Mouse (Mus musculus): ENCODE results near the gene Idh2.
A peak's percentile ranks its signal among the peaks of the same experiment; 100 is the strongest.

Idh2 gene

GRCm38 (mm10) chr7:80062083-80062826 lies 52.9 kb downstream of the Idh2 start:
- no peak for TF ChIP-seq GATA4 (IDR thresholded peaks at IDR 0.05; ENCODE audit: insufficient replicate concordance, low read length)

- peak; percentile 36; the same call in 1 of the 2 replicates for TF ChIP-seq GATA4 (IDR thresholded peaks at IDR 0.05; ENCODE audit: insufficient replicate concordance, low read length)
Measured at GRCm38 (mm10) chr7:80060012-80060778, 55.0 kb downstream of the Idh2 start.

- no peak for TF ChIP-seq GATA4 (IDR thresholded peaks at IDR 0.05; ENCODE audit: insufficient replicate concordance, low read length)
Measured at GRCm38 (mm10) chr7:80059064-80059838, 55.9 kb downstream of the Idh2 start.

DNA sequence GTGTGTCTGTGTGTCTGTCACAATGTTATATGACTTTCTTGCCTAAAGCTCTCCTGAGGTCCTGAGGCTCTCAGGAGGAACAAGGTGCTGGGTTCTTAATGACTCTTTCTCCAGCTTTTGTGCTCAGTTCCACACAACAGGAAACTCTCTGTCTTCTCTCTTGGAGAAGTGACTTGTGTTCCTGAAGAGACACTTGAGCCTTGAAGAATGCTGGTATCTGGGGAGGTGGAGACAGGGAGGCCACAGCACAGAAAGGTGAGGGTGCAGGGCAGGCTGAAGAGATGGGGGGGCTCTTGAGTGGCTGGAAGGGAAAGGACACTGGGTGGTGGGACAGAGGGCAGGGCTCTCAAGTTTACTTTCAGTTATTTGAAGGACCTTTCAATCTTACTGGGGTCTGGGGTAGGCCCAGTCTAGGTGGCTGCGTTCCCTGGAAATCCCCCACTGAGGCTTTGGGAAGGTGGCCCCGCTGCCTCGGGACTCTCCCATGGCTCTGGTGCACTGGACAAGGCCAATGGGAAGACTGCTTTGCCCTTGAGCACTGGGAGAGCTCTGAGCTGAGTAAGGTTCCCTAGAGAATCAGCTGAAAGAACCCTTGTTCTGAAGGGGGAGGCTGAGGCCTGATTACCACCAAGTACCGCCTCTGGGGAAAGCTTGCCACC lies 56.7 kb downstream of the Idh2 start:
- TF ChIP-seq GATA4 (IDR thresholded peaks at IDR 0.05; ENCODE audit: insufficient replicate concordance, low read length): no peak

- TF ChIP-seq GATA4 (IDR thresholded peaks at IDR 0.05; ENCODE audit: insufficient replicate concordance, low read length): no peak
Measured at GRCm38 (mm10) chr7:80057781-80058180, 57.4 kb downstream of the Idh2 start.

GRCm38 (mm10) chr7:80057002-80057691 lies 58.0 kb downstream of the Idh2 start:
- no peak for TF ChIP-seq GATA4 (IDR thresholded peaks at IDR 0.05; ENCODE audit: insufficient replicate concordance, low read length)

- TF ChIP-seq GATA4 (IDR thresholded peaks at IDR 0.05; ENCODE audit: insufficient replicate concordance, low read length): no peak
Measured at GRCm38 (mm10) chr7:80055781-80056180, 59.4 kb downstream of the Idh2 start.

GRCm38 (mm10) chr7:80053147-80053546 lies 62.0 kb downstream of the Idh2 start:
- TF ChIP-seq GATA4 (IDR thresholded peaks at IDR 0.05; ENCODE audit: insufficient replicate concordance, low read length): no peak

- peak; percentile 85; the same call in 1 of the 2 replicates for TF ChIP-seq GATA4 (IDR thresholded peaks at IDR 0.05; ENCODE audit: insufficient replicate concordance, low read length)
Measured at GRCm38 (mm10) chr7:80052261-80052660, 62.9 kb downstream of the Idh2 start.

GRCm38 (mm10) chr7:80051835-80052234 lies 63.4 kb downstream of the Idh2 start:
- no peak for TF ChIP-seq GATA4 (IDR thresholded peaks at IDR 0.05; ENCODE audit: insufficient replicate concordance, low read length)

GRCm38 (mm10) chr7:80049746-80050145 lies 65.4 kb downstream of the Idh2 start:
- TF ChIP-seq GATA4 (IDR thresholded peaks at IDR 0.05; ENCODE audit: insufficient replicate concordance, low read length): no peak

- no peak for TF ChIP-seq GATA4 (IDR thresholded peaks at IDR 0.05; ENCODE audit: insufficient replicate concordance, low read length)
Measured at GRCm38 (mm10) chr7:80047041-80047440, 68.2 kb downstream of the Idh2 start.

Measured in liver, adult (tissue).